Mouse (Mus musculus): ENCODE measurements around the gene Ell2. TPM values are rescaled to one million over a fixed set of nuclear protein-coding genes. Genes with fewer than 3 reads are reported as not detected.

Gene Ell2
- total RNA-seq, 2 experiments from 2014 or later: 26.6 to 59.7 TPM

DNA sequence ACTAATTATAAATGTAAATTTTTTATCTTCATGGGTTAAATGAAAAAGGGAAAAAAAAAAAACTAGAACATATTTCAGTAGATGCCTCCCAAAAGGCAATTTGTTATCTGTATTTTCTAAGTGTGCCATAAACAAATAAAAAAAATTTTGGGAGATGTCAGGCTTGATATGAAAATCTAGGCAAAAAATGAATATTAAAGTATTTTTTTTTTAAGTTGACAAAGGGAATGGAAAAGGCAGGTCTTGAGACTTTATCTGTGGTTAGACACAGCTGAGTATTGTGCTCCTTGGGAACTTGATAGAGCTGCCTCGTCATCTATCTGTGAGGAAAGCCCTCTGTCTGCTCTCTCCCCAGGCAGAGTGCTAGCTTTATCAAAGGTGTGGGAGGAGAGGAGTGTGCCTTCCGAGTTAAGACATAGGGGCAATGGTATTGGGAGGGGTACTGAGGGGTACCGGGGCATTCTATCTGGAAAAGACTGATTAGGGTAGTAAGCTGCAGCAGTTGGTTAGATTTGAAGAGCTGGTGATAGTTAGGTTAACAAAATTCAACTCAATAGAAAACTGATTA, 27.1 kb downstream of the Ell2 start:
- DNase-seq: no peak

DNA sequence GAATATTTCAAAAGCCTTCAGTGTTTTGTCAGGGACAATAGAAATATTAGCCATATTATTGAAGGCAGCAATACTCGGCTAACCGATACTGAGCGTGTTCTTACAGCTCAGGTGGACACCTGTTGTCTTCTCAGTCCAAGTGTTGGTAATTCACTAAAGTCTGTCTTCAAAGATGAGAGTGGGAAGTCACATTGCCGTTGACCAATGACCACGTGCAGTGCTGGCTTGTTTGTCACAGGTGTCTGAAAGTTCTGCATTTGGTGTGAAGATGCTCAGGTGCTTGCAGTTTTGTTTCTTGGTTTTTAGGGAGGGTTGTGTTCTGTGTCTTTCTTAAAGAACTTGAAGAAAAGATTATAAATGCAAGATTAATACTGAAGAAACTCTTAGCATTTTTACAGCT, 27.7 kb downstream of the Ell2 start:
- no peak for DNase-seq

DNA sequence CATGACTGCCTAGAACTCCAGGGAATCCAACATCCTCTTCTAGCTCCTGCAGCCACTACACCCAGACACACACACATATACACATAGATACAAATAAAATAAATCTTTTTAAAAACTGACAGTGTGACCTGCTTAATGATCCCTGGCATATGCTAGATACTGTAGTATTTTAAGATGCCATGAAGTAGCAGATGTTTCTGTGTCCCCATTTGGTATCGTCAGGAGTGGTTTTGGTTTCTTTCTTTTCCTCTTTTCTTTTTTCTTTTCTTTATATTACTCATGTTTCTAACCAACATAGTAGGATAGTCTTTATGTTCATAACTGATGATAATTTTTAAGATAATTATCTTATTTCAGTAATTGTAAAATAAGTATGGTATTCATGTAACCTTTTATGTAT, 29.0 kb downstream of the Ell2 start:
- no peak for DNase-seq

DNA sequence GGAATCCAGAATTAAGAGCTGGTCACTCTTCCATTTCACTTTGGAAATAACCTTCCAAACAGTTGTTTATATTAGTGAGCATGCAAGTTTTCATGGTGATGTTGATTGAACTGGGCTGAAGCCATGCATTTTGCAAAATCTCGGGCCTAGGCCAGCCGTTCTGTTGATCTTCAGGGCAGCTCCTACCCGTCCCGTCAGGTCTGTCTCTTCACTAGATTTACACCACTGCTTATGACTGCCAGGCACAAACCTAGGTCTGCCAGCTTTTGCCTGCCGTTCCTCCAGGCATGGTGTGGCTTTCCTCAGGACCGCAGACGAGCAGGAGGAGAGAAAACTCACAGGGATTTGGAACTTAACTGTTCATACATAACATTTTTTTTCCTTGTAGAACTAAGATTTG, 31.4 kb downstream of the Ell2 start:
- peak; percentile 41 for DNase-seq

DNA sequence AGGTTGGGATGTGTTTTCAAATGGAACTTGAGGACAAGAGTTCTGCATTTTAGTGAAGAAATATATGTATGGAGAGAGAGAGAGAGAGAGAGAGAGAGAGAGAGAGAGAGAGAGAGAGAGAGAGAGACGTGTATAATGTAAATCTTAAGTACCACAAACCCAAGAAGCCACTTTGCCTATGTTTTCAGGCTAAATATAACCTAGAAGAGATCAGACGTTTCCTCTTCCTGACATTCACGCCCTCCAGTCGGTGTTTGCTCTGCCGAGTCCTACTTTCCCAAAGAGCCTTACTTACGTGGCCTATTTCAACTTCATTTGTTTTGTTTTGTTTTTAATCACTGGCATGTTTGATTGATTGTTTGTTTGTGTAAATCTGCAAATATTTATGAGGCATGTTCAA, 32.0 kb downstream of the Ell2 start:
- no peak for DNase-seq

DNA sequence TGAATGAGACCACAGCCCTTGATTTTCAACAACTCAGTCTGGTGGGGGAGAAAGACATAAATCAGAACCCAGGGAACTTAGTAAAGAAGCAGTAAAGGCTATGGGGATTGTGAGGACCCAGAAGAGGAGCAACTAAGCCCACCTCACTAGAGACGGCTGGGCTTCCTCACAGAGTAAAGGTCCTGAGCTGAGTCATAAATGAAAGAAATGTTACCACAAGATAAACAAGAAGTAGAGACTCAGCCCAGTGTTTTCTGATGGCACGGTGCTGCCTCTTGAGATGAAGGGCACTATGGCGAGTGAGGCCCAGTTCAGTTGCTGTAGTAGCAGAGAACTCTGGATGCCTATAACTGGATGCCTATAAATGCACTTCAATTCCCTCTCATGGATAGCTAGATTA, 32.4 kb downstream of the Ell2 start:
- no peak for DNase-seq

DNA sequence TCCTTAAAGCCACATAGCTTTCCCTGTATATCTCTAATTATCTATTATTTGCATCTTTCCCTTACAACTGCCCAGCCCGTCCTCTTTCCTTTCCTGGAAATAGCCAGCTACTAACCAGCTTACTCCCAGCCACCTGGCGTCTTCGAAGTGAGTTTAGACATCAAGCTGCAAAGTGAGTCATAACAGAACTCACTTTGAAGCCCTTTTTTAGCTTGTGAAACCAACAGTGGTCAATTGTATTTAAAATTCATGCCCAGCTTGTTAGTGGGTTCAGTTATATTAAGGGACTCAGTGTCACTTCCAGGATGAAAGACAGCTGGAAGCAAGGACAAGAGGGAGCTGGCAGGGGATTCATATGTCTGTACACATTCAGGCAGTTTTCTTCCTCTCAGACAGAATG, 33.5 kb downstream of the Ell2 start:
- DNase-seq: no peak

DNA sequence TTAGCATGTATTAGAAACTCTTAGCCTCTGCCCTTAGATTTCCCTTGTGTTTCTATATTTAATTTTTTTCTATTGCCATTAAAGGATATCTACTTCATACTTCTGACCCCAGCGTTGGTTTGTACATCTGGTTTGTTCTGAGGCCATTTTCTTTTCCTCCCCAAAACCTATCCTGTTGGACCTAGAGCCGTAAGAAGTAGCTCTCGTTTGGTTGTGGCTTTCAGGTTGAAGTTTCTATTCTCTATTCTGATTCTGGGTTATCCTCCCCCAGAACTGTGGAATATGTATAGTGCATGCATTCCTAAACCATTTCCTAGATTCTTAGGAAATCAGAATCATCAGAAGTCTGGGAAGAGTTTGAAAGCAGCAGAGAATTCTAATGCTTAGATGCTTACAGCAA, 34.6 kb downstream of the Ell2 start:
- no peak for DNase-seq

DNA sequence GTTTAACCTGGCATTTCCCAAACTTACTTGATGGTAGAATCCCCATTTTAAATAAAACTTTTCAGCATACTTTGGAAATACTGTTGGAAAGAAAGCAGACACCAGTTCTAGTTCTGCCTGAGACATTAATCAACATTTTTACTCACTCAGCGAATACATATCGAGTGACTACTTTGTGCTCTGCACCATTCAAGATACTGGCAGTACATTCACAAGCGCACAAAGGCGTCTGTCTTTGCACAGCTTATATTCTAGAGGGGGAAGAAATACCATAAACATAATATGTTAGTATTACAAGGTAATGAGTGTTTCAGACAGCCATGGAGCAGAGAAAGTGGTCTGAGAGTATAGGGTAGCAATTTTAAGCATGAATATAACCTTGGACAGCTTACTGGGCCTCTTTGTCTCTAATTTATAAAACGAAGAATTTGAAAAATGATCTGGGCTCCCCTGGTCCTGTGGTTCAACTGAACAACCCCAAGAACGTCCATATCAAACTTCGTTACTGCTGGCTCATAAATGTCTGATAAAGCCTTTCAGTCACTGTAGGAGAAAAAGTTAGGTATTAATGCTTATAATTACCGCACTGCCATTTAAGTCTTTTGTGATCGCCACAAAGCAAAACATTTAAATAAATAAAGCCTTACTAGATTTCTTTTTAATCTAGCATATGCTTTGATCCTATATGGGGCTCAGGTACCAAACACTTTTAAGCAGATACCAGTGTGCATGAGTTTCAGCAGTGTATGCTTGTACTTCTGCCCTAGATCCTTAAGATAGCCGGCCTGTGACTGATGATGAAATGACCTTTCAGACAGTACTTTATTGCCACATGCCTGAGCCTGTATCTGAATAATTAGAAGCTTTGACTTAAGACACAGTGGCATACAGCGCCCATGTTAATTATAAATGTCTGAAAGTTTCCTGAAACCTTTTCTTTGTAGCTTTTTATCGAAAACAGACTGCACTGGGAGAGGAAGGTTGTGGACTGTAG, 35.5 kb downstream of the Ell2 start:
- no peak for DNase-seq

DNA sequence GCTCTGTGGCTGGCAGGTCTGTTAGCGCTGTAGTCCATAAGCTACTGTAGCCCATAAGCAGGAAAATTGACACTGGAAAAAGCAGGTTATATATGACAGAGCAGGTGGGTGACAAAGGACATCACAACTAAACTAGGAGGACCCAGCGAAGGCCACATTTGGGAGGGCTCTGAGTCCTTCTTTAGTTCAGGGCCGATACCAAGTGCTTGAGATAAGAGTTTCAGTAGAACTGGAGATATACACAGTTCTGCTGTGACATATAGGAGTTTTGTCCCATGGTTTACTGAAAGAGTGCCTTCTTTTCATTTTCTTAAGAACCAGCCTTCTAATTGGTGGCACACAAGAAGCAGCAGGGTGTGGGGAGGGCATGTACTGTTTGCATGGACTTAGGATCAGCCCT, 36.4 kb downstream of the Ell2 start:
- DNase-seq: no peak

DNA sequence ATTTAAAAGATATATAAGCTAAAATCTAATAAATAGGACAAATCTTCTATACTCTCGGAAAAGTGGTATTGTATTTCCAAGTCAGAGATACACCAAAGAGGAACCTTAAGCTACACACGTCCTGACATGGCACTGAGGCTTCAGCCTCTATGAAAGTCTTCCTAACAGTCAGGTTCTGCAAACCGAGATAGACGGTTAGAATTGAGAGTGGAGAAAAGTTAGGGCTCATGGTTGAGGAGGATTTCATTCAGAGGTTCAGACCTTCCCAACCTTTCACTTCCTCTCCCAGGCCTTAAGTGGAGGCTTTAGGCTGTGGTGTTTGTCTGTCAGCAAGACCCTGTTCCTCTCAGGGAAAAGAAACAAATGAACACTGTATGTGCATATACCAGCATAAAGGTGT, 37.5 kb downstream of the Ell2 start:
- DNase-seq: no peak

DNA sequence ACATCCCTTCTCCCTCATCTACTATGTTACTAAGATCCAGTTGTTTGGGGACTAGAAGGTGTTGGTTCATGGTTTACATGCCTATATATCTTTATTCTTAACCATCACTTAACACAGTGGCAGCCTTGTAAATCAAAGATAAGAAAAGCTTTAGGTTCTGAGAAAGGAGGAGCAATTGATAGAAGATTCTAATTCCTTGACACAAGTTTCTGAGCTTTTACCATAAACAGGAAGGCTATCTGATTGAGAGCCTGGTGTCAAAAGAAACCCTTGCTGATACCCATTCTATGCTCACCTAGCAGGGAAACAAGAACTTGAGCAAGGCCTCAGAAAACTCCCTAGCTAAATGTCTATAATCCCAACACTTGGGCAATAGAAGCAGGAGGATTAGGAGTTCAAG, 38.8 kb downstream of the Ell2 start:
- no peak for DNase-seq

DNA sequence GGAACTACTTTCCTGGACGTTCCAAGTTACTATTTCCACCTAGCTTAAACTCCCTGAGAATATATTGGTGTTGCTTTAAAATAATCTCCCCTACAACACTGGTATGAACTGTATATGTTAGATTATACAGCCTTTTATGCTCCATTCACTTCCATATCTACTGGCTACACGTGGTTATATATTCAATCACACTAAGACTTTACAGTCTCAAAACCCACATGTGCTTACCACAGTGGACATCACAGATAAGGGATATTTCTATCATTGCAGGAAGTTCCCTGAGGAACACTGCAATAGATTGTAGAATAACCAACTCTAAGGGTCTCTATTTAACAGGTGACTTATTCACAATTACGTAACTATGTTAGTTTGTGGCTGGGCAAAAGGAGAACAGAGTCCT, 40.7 kb downstream of the Ell2 start:
- no peak for DNase-seq

DNA sequence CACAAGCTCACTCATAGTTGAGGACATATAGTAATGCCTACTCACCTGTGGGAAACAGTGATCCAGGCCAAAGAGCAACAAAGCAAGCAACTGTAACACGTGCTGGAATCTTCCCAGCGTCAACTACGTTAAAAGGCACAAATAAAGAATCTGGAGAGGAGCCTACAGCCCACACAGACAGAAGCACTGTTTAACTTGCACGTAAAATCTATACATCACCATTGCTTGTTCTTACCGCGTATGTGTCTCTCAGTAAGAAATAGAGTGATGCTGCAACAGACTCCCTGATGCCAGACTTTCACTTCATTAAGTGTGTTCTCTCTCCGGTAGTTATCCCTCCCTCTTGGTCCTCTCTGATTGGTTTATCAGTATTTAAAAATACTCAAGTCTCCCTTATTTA, 42.1 kb downstream of the Ell2 start:
- DNase-seq: no peak

DNA sequence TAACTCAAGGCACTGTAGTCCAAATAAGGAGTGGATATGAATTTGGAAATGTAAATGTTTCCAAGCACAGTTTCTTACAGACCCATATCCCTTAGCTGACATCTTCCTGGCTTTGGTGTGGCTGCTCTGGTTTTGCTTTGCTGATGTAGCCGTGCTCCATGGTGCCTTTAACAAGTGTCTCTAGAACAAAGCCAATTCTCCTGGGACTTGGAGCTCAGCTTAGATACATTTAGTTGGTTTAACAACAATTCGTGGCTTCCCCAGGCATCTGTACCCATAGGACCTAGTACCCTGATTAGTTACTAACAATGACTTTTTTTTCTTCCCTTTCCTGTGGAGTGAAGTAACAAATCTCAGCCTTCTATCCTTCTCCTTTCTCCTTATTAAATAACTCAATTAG, 44.2 kb downstream of the Ell2 start:
- no peak for DNase-seq

DNA sequence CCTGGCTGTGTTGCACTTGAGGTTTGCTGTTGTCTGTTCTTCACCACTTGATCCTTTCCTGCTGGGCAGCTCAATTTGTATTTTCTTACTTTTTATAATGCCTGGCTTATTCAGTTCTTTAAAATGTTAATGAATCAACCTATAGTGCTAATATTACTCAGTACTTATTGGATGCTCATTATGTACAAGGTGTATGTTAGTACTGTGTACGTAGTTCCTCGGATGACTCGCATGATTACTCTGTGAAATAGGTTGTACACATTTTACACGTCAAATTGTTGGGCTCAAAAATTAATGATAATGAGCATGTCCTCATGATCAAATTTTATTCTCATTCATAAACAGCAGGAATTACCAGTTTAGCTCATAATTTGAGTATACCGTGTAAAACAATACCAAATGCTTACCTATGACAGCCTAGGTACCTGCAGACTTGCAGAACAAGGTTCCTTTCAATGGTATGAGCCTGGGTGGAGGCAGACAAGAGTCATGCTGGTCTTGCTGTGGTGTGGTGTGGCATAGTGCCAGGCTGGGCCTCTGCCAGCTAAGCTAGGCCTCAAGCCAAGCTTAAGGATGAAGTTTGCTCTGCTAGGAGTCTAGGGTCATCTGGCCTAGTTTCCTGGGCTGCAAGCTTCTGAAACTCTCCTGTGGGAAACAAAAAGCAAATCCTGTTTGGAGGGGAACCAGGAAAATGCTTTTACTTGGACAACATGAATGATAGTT, 45.8 kb downstream of the Ell2 start:
- peak; percentile 95 for DNase-seq

DNA sequence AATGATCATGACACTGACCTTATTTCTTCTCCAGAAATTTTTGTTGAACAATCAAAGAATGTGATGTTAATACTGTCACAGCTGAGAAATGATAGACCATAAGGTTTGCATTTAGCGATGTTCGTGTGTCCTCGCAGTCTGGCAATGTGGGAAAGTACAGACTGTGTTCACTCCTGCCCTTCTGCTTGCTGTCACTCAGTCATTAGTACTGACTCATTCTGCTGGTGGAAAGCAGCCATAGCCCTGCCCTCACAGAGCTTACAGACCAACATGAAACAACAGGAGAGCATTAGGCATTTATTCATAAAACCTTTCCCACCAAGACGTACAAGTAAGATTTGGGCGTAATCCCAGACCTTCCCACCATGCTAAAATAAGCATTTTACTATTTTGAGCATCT, 47.8 kb downstream of the Ell2 start:
- DNase-seq: no peak

DNA sequence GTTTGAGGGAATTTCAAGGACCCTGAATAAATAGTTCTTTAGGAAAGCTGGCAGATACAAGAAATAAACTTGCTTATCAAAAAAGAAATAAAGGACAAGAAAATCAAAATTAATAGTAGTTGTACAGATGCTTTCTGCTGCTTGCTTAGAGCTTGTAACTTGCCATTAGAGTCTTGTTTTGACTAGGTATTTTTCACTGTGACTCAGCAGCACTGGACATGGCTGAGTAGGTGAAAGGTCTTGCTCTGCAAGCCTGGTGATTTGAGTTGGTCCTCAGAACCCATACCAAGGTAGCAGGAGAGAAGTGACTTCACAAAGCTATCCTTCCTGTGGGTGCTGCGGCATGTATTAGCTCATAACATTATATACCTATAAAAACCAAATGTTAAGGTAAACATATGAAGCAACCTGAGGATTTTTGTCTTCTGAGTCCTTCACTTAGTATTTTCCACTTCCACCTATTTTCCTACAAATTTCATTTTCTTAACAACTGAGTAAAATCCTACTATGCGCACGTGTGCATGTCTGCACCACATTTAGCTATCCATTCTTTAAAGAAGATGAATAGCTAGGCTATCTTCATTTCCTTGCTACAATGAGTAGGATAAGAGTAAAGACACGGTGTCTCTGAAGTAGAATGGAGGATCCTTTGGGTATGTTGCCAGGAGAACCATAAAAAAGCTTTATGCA, 54.4 kb downstream of the Ell2 start:
- no peak for DNase-seq

DNA sequence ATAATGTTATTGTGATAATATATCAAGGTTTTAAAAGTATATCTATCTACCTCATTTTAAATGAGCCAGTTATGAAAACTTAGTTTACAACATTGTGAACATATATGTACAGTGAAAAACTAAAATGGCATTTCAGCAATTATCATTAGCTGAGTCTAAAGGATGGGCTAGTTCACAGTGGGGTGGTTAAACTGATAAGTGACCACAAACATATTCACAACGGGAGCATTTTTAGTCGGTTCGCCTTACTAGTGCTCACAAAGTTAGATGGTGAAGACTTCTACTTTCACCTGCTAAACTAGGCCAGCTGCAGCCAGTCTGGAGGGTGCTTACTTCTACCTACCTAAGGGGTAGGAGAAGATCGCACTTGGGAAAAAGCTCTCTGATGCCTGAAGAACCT, 56.2 kb downstream of the Ell2 start:
- no peak for DNase-seq

DNA sequence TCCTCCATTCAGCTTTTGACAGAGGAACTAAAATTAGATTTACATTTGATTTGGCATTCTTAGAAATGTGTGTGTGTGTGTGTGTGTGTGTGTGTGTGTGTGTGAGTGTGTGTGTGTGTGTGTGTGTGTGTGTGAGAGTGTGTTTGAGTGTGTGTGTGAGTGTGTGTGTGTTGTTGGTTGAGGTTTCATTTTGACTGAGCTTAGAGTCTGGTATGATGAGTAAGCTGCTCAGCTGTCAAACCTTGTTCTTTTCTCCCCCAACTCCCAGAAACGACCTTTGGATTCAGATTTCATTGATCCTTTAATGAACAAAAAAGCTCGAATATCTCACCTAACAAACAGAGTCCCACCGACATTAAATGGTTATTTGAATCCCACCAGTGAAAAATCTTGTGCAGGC, 56.7 kb downstream of the Ell2 start:
- no peak for DNase-seq

DNA sequence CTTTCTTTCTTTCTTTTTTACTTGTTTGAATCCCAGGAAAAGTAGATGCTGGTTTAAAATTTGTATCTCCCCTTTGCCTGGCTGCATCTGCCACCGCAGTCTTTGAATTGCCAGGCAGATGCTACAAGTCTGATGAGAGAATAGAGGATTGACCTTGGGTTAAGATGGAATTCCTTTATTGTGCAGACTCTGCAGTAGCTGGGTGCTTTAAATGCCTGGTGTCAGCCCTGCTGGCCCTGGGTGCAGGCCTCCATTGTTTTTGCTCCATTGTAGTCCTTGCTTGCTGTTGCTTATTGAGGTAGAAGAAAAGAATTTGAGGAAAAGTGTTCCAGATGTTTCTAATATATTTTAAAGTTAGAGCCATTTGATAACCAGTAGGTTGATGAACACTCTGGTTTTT, 59.2 kb downstream of the Ell2 start:
- no peak for DNase-seq

DNA sequence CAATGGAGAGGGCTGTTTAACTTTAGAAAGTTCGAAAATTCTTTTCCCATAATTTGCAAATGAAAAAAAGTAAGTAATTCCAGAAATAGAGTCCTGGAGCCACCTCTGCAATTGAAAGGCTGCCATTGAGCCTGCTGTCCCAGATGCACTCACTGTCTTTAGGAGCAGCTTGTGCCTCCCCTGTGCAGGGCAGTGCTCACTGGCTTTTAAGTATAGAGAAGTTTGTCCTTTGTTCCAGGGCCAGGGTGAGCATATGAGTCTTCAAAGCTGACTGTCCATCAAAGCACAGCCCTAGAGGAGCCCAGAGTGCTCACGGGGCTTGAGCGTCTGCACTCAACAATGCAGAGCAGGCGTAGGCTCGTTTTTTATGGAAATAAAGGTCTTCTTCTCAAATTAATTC, 59.7 kb downstream of the Ell2 start:
- no peak for DNase-seq

DNA sequence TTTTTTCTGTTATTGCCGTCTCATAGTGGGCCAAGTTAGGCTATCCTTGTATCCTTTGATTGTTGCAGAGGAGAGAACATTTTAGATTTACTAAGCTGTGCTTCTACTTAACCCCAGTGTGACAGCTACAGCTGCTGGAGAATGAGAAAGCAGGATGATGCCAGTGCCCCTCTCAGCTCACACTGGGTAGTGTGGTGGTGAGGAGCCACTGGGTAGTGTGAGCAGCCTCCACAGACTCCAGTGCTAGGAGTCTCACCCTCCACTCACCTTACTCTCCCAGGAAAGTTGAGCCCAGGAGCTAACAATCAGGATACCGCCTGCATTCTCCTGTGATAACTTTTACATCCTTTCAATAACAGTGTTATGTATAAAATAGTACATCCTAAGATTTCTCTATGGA, 60.4 kb downstream of the Ell2 start:
- no peak for DNase-seq

Measured in adrenal gland, postnatal 10 days (tissue).